Mouse (Mus musculus): ENCODE measurements around the gene Bloc1s4. TPM values are rescaled to one million over a fixed set of nuclear protein-coding genes. Genes with fewer than 3 reads are reported as not detected.

Gene Bloc1s4
- total RNA-seq (2023), result 10 to 100 TPM; 22.8 to 29.5 TPM

GRCm38 (mm10) chr5:36748536-36749061 lies at the start of gene Bloc1s4:
TSS of gene Bloc1s4 (minus strand) at chr5:36748650.

GRCm38 (mm10) chr5:36796296-36797014 lies 48.0 kb upstream of the Bloc1s4 start, which contains the start of gene Mrfap1:
TSS of gene Mrfap1 (minus strand) at chr5:36796772.

Other genes with a start within 250 kb of the Bloc1s4 start
- gene Tbc1d14, start 155.4 kb downstream of the Bloc1s4 start, total RNA-seq (2023), result 100 to 1,000 TPM; 150 to 155 TPM
- gene D5Ertd579e, start 52.6 kb downstream of the Bloc1s4 start, total RNA-seq (2023), result 10 to 100 TPM; 39.4 to 47.2 TPM
- gene Mrfap1, start 48.1 kb upstream of the Bloc1s4 start, total RNA-seq (2023), result 100 to 1,000 TPM; 145 to 151 TPM
- 10 to 100 TPM; 56.1 to 68.6 TPM for gene Man2b2, start 82.0 kb upstream of the Bloc1s4 start, total RNA-seq (2023)
- not detected for gene Ppp2r2c, start 119.9 kb upstream of the Bloc1s4 start, total RNA-seq (2023)
- 1 to 10 TPM; 7.1 to 7.4 TPM for gene Wfs1, start 240.6 kb upstream of the Bloc1s4 start, total RNA-seq (2023)

All from B cell, adult 67 days (primary cell).